Mouse (Mus musculus): ENCODE data around the gene Ccdc171. TPM values are rescaled to one million over a fixed set of nuclear protein-coding genes. Genes with fewer than 3 reads are reported as not detected.

Ccdc171 gene
- polyA plus RNA-seq, 1 experiment from 2014 or later = 3.6 TPM

GRCm38 (mm10) chr4:83500154-83501036 lies 24.9 kb upstream of the Ccdc171 start:
- H3K4me2 ChIP-seq (ENCODE audit: low read length) = peak overlapping the region; percentile 60
- peaks cover 2 to 4% of the 10 kb centered on the region in 2 experiments; a peak in 1 of 4 replicates for H3K4me1 ChIP-seq (ENCODE audit: control insufficient read depth in 2 of 2, insufficient read depth in 2 of 2, low read length in 2 of 2)
- no peaks in the 10 kb centered on the region for H3K27me3 ChIP-seq (ENCODE audit: control insufficient read depth, insufficient read depth, low read length)
- H3K36me3 ChIP-seq (ENCODE audit: control insufficient read depth, insufficient read depth, low read length) = no peaks in the 10 kb centered on the region
- no peak for ATAC-seq (ENCODE audit: insufficient number of reproducible peaks, insufficient read depth, low FRiP score, low read depth)
- 8% methylated on average over 22 of the region's 22 CpGs for WGBS
- H3K27ac ChIP-seq (replicated peaks in 1 of 2; ENCODE audit: control insufficient read depth in 1 of 2, insufficient read depth in 1 of 2, low read depth in 2 of 2, low read length in 2 of 2) = no peak overlapping the region
- peak overlapping the region; percentile 26 to 27 for H3K4me3 ChIP-seq (ENCODE audit: control insufficient read depth in 1 of 2, insufficient read depth in 1 of 2, low read depth in 1 of 2, low read length in 2 of 2)
- H3K9ac ChIP-seq (ENCODE audit: low read length) = no peak overlapping the region
- H3K9me3 ChIP-seq (ENCODE audit: control insufficient read depth, low read length) = no peaks in the 10 kb centered on the region

GRCm38 (mm10) chr4:83501037-83501430 lies 24.3 kb upstream of the Ccdc171 start:
- H3K4me3 ChIP-seq (ENCODE audit: control insufficient read depth in 1 of 2, insufficient read depth in 1 of 2, low read depth in 1 of 2, low read length in 2 of 2) = peak overlapping the region in 1 of 2 experiments; percentile 26; a peak in 1 of 4 replicates
- H3K36me3 ChIP-seq (ENCODE audit: control insufficient read depth, insufficient read depth, low read length) = no peaks in the 10 kb centered on the region
- H3K27me3 ChIP-seq (ENCODE audit: control insufficient read depth, insufficient read depth, low read length) = no peaks in the 10 kb centered on the region
- no peak overlapping the region for H3K27ac ChIP-seq (replicated peaks in 1 of 2; ENCODE audit: control insufficient read depth in 1 of 2, insufficient read depth in 1 of 2, low read depth in 2 of 2, low read length in 2 of 2)
- peaks cover 2 to 4% of the 10 kb centered on the region in 2 experiments; a peak in 1 of 4 replicates for H3K4me1 ChIP-seq (ENCODE audit: control insufficient read depth in 2 of 2, insufficient read depth in 2 of 2, low read length in 2 of 2)
- H3K9ac ChIP-seq (ENCODE audit: low read length) = no peak overlapping the region
- 31% methylated on average over 7 of the region's 7 CpGs for WGBS
- no peak for ATAC-seq (ENCODE audit: insufficient number of reproducible peaks, insufficient read depth, low FRiP score, low read depth)
- peak overlapping the region; percentile 60 for H3K4me2 ChIP-seq (ENCODE audit: low read length)
- H3K9me3 ChIP-seq (ENCODE audit: control insufficient read depth, low read length) = no peaks in the 10 kb centered on the region

- Histone ChIP-seq H3K36me3 (ENCODE audit: control insufficient read depth, insufficient read depth, low read length) (no peaks in the 10 kb centered on the region), H3K9me3 (ENCODE audit: control insufficient read depth, low read length) (no peaks in the 10 kb centered on the region), H3K4me3 (ENCODE audit: control insufficient read depth in 1 of 2, insufficient read depth in 1 of 2, low read depth in 1 of 2, low read length in 2 of 2) (no peak overlapping the region), H3K4me2 (ENCODE audit: low read length) (no peak overlapping the region), H3K4me1 (ENCODE audit: control insufficient read depth in 2 of 2, insufficient read depth in 2 of 2, low read length in 2 of 2) (no peaks in the 10 kb centered on the region), H3K27me3 (ENCODE audit: control insufficient read depth, insufficient read depth, low read length) (no peaks in the 10 kb centered on the region), H3K9ac (ENCODE audit: low read length) (no peak overlapping the region), H3K27ac (replicated peaks in 1 of 2; ENCODE audit: control insufficient read depth in 1 of 2, insufficient read depth in 1 of 2, low read depth in 2 of 2, low read length in 2 of 2) (no peak overlapping the region)
- no peak for ATAC-seq (ENCODE audit: insufficient number of reproducible peaks, insufficient read depth, low FRiP score, low read depth)
- 51% methylated on average over 2 of the region's 2 CpGs for WGBS
These were observed 15.7 kb upstream of the Ccdc171 start for GRCm38 (mm10) chr4:83509600-83509999.

GRCm38 (mm10) chr4:83511083-83511482 lies 14.3 kb upstream of the Ccdc171 start:
- no peak overlapping the region for H3K4me3 ChIP-seq (ENCODE audit: control insufficient read depth in 1 of 2, insufficient read depth in 1 of 2, low read depth in 1 of 2, low read length in 2 of 2)
- H3K27me3 ChIP-seq (ENCODE audit: control insufficient read depth, insufficient read depth, low read length) = no peaks in the 10 kb centered on the region
- no peaks in the 10 kb centered on the region for H3K4me1 ChIP-seq (ENCODE audit: control insufficient read depth in 2 of 2, insufficient read depth in 2 of 2, low read length in 2 of 2)
- 52% methylated on average over 8 of the region's 8 CpGs for WGBS
- H3K9ac ChIP-seq (ENCODE audit: low read length) = no peak overlapping the region
- H3K4me2 ChIP-seq (ENCODE audit: low read length) = no peak overlapping the region
- ATAC-seq (ENCODE audit: insufficient number of reproducible peaks, insufficient read depth, low FRiP score, low read depth) = no peak
- H3K9me3 ChIP-seq (ENCODE audit: control insufficient read depth, low read length) = no peaks in the 10 kb centered on the region
- H3K27ac ChIP-seq (replicated peaks in 1 of 2; ENCODE audit: control insufficient read depth in 1 of 2, insufficient read depth in 1 of 2, low read depth in 2 of 2, low read length in 2 of 2) = no peak overlapping the region
- no peaks in the 10 kb centered on the region for H3K36me3 ChIP-seq (ENCODE audit: control insufficient read depth, insufficient read depth, low read length)

- H3K4me1 ChIP-seq (ENCODE audit: control insufficient read depth in 2 of 2, insufficient read depth in 2 of 2, low read length in 2 of 2) = no peaks in the 10 kb centered on the region
- H3K36me3 ChIP-seq (ENCODE audit: control insufficient read depth, insufficient read depth, low read length) = no peaks in the 10 kb centered on the region
- H3K9ac ChIP-seq (ENCODE audit: low read length) = no peak overlapping the region
- H3K27ac ChIP-seq (replicated peaks in 1 of 2; ENCODE audit: control insufficient read depth in 1 of 2, insufficient read depth in 1 of 2, low read depth in 2 of 2, low read length in 2 of 2) = no peak overlapping the region
- ATAC-seq (ENCODE audit: insufficient number of reproducible peaks, insufficient read depth, low FRiP score, low read depth) = no peak
- 85% methylated on average over 3 of the region's 3 CpGs for WGBS
- H3K9me3 ChIP-seq (ENCODE audit: control insufficient read depth, low read length) = no peaks in the 10 kb centered on the region
- no peak overlapping the region for H3K4me2 ChIP-seq (ENCODE audit: low read length)
- H3K27me3 ChIP-seq (ENCODE audit: control insufficient read depth, insufficient read depth, low read length) = no peaks in the 10 kb centered on the region
- no peak overlapping the region for H3K4me3 ChIP-seq (ENCODE audit: control insufficient read depth in 1 of 2, insufficient read depth in 1 of 2, low read depth in 1 of 2, low read length in 2 of 2)
These were observed 13.1 kb upstream of the Ccdc171 start for GRCm38 (mm10) chr4:83512217-83512616.

GRCm38 (mm10) chr4:83512644-83513043 lies 12.7 kb upstream of the Ccdc171 start:
- H3K4me2 ChIP-seq (ENCODE audit: low read length) = no peak overlapping the region
- H3K27me3 ChIP-seq (ENCODE audit: control insufficient read depth, insufficient read depth, low read length) = no peaks in the 10 kb centered on the region
- H3K27ac ChIP-seq (replicated peaks in 1 of 2; ENCODE audit: control insufficient read depth in 1 of 2, insufficient read depth in 1 of 2, low read depth in 2 of 2, low read length in 2 of 2) = no peak overlapping the region
- H3K9ac ChIP-seq (ENCODE audit: low read length) = no peak overlapping the region
- H3K36me3 ChIP-seq (ENCODE audit: control insufficient read depth, insufficient read depth, low read length) = no peaks in the 10 kb centered on the region
- no peak overlapping the region for H3K4me3 ChIP-seq (ENCODE audit: control insufficient read depth in 1 of 2, insufficient read depth in 1 of 2, low read depth in 1 of 2, low read length in 2 of 2)
- no peaks in the 10 kb centered on the region for H3K9me3 ChIP-seq (ENCODE audit: control insufficient read depth, low read length)
- 50% methylated on average over 2 of the region's 2 CpGs for WGBS
- ATAC-seq (ENCODE audit: insufficient number of reproducible peaks, insufficient read depth, low FRiP score, low read depth) = no peak
- H3K4me1 ChIP-seq (ENCODE audit: control insufficient read depth in 2 of 2, insufficient read depth in 2 of 2, low read length in 2 of 2) = no peaks in the 10 kb centered on the region

DNA sequence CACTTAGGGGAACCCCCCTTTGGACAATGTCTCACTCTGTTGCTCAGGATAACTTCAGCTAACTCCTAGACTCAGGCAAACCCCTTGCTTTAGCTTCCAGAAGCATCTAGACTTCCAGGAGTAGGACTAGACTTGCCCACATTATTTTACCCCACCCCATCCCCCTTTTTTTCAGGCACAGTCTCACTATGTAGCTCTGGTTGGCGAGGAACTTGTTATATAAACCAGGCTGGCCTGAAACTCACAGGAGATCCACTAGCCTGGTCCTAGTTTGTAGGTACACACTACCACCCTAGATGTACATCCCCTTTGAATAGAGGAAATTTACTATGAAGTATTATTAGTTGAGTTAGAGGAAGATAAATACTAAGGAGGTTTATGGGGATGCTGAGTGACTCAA lies 11.2 kb upstream of the Ccdc171 start:
- no peaks in the 10 kb centered on the region for H3K36me3 ChIP-seq (ENCODE audit: control insufficient read depth, insufficient read depth, low read length)
- ATAC-seq (ENCODE audit: insufficient number of reproducible peaks, insufficient read depth, low FRiP score, low read depth) = no peak
- 79% methylated on average over 1 of the region's 1 CpGs for WGBS
- no peak overlapping the region for H3K4me2 ChIP-seq (ENCODE audit: low read length)
- H3K9ac ChIP-seq (ENCODE audit: low read length) = no peak overlapping the region
- no peaks in the 10 kb centered on the region for H3K4me1 ChIP-seq (ENCODE audit: control insufficient read depth in 2 of 2, insufficient read depth in 2 of 2, low read length in 2 of 2)
- H3K4me3 ChIP-seq (ENCODE audit: control insufficient read depth in 1 of 2, insufficient read depth in 1 of 2, low read depth in 1 of 2, low read length in 2 of 2) = no peak overlapping the region
- no peaks in the 10 kb centered on the region for H3K9me3 ChIP-seq (ENCODE audit: control insufficient read depth, low read length)
- no peaks in the 10 kb centered on the region for H3K27me3 ChIP-seq (ENCODE audit: control insufficient read depth, insufficient read depth, low read length)
- H3K27ac ChIP-seq (replicated peaks in 1 of 2; ENCODE audit: control insufficient read depth in 1 of 2, insufficient read depth in 1 of 2, low read depth in 2 of 2, low read length in 2 of 2) = no peak overlapping the region

Measured in heart, embryonic 14.5 days (tissue).